Mouse (Mus musculus) spleen, postnatal 4 days (tissue): ENCODE data around the gene Nisch.

ENCODE experiments used
- DNase-seq, 2 experiments: peaks; one replicate each; pipeline ENCODE4 v3.0.0; 2022; ENCODE audit warnings: low spot score in 2 of 2

Nisch gene

DNA sequence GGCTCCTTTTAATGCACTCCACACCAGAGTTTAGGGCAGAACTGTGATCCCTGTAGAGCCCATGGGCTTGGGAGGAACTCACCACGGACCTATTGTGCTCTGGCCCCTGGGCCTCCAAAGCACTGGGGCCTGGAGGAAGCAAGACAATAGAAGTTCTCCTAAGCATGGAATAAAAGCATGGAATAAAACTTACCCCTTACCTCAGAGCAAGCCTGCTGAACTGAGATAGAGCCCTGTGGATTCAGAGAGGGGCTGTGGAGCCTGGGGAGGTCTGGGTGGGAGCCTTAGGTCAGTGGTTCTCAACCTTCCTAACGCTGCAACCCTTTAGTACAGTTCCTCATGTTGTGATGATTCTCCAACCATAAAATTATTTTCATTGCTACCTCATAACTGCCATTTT is at the start of gene Nisch:
TSS of gene Nisch (minus strand) at position 101 of the 400 bp plus-strand sequence.
- DNase-seq, result no peak

DNA sequence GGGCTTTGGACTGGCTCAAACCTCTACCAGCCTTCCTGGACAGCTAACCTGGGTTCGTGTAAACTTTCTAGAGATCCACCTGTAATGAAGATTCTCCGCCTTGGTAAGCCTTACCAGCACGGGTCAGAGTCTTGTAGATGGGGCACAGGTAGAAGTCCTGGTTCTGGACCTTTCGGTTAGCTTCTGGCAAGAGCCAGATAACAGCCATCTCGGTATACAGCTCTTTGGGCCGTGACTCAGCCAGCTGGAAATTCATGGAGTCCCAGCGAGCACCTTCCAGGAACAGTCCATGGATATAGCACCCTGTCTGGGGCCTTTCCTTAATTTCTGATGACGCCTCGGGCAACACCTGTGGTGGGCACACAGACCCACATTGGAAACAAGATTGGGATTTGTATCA is 44.2 kb upstream of the Nisch start:
- no peak for DNase-seq

DNA sequence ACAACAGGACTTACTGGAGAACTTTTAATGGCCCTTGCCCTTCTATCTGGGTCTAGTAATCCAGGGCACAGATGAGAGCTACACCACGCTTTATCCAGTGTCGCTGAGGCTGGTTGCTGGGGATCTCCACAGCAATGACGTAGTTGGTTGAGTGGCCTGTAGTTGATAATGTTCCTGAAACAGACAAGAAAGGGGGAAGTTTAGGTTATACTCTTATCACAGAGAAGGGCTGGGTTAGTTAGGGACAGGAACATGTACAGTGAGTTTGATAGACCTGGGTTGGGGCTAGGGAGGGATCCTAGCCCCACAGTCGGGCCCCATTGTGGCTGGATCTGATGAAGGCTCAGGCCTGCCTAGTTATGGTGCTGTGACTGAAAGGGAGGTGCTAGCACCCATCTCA is 43.6 kb upstream of the Nisch start:
- no peak for DNase-seq

DNA sequence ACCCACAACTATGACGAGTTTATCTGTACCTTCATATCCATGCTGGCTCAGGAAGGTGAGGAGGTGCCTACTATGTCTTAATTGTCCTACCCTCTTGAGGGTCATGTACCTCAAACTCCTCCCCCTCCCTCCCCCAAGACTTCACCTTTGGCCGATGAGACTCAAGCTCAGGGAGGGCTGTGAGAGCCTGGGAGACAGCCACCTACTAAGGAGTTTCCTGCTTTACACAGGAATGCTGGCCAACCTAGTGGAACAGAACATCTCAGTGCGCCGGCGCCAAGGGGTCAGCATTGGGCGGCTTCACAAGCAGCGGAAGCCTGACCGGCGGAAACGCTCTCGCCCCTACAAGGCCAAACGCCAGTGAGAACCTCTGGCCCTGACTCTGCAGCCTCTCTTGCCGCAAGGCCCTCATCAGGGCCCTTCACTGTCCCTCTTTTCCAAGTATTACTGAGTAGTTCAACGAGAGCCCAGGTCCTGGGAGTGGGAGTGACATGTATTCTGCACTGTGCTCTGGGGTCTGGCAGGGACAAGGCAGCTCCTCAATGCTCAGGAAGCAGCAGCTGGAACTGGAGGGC is 41.8 kb upstream of the Nisch start:
- no peak for DNase-seq

DNA sequence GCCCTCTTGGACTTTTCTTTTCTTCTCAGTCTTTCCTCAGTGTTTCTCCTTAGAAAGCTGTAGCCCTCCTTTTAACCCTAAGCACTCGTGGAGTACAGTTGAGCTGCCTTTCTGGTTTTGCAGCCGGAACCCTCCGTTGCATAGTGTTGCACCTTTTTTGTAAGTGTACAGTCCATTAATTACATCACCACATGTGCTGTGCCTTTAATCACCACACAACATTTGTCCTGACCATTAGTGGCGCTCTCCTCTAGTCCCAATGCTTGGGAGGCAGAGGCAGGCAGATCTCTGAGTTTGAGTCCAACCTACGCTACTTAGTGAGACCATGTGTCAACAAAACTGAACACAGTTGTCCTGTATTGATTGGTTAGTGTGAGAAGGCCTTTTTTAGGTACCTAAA is 35.3 kb upstream of the Nisch start:
- DNase-seq, result no peak

DNA sequence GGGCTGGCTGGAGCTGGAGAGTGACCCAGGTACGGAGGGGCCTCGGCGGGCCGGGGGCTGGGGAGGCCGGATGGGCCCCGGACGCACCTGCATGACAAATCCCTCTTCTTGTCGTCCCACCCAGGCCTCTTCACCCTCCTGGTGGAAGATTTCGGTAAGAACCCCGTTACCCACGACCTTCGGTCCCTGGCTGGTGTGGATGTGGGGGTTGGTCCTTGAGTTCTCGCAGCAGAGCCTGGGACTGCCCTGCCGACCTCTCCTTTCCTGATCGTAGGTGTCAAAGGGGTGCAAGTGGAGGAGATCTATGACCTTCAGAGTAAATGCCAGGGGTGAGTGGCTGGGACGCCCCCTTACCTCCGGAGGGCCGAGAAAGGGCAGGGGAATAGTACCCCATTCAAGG is 34.9 kb upstream of the Nisch start:
- DNase-seq, result no peak

DNA sequence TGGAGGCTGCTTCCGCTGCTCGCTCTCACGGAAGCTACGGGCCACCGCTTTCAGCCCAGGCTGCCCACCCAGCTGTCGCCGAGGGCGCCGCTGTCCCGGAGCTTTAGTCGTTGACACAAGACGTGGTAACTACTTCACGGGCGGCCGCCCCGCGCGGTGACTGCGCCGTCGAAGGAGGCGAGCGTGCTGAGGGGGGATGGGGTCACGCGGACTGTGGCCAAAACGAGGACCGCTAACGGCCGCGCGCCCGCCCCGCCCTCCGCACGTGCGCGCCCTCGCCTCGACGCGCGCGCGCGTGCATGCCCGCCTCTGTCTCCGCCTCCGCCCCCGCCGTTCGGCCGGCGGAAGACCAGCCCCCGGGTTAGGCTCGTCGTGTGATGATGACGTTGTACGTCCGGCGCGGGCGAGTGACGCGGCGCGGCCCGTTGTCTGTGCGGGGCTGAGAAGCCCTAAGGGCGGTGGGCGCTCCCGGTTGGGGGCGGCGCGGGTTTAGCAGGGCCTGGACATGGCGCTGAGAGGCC is 34.4 kb upstream of the Nisch start, which contains the start of the genes Phf7 and Bap1:
TSS of gene Phf7 (minus strand) at position 234 of the 521 bp plus-strand sequence.
TSS of gene Bap1 (plus strand) at position 367 of the 521 bp plus-strand sequence.
- peak; percentile 95 to 98 for DNase-seq

DNA sequence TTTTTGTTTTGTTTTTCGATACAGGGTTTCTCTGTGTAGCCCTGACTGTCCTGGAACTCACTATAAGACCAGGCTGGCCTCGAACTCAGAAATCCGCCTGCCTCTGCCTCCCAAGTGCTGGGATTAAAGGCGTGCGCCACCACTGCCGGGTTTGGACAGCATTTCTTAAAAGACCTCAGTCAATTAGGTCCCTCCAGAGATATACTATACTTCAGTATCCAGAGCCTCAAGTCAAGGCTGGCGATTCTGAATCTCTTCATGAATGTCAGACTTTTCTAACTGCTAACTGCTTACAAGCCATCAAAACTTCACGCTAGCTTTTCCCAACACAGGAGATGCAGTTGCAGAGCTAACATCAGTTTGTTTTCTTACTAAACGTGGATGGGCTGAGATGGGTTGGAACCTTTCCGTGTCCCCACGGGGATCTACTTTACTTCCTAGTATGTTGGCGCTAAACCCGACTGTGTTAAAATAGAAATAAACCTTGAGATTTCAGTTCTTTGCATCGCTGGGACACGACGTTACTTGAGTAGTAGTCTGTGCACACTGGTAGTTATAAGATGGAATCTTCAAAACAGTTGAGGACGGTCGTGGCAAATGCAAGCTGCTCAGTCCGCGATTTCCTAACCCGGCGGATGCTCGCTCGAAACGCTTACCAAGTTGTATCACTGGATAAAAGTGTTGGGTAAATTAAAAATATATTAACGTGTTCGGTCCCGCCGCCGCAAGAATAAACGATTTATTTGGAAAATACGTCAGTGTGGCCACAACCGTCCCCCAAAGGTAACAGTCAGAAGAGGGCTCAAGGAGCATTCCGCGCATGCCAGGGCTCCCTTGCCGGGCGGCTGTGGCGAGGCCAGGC is 33.7 kb upstream of the Nisch start:
- DNase-seq, result peak in 1 of 2 experiments; percentile 31

DNA sequence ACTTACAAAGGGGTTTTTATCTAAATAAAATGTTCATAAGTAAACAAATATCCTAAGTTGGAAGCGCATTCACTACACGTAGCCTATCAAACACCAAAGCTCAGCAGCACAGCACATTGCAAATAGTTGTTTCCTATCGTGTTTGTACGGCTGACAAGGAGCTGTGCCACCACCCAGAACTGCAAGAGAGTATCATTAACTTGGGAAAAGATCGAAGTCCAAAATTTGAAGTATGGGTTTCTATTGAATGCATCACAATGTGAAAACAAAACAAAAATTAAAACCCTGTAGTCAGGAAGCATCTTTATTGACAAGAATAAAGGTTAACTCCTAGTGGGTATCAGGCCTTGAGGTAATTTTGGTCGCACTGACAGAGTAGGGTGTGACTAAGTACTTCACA is 31.6 kb upstream of the Nisch start:
- no peak for DNase-seq

DNA sequence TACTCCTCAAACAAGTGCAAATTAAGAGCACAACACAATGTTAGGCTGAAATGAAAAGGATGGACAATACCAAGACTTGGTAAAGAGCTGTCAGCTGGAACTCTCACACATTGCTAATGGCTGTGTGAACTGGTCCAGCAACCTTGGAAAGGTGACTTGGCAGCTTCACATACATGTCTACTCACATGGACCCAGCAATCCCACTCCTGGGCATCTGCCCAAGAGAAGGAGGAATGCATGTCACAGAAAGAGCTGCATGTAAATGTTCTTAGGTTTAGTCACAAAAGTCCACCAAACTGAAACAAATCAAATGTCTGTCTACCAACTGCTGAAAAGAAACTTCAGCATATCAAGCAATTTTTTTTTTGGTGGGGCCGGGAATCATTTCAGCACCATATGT is 29.2 kb upstream of the Nisch start:
- DNase-seq, result no peak

DNA sequence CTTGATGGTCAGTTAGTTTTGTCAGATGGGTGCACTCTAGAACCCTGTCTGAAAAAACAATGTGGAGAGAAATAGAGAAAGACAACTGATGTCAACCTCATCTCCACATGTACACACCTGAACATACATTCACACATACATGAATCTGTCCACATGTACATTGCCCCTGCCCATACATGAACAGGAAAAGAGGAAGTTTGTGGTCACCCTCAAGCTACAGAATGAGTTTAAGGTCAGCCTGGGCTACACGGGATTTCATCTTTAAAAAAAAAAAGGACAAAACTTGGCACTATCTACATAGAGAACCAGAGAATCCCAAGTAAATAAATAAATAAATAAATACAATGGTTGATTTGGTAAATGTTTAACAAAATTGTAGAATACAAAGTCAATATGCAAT is 28.0 kb upstream of the Nisch start:
- DNase-seq, result no peak

DNA sequence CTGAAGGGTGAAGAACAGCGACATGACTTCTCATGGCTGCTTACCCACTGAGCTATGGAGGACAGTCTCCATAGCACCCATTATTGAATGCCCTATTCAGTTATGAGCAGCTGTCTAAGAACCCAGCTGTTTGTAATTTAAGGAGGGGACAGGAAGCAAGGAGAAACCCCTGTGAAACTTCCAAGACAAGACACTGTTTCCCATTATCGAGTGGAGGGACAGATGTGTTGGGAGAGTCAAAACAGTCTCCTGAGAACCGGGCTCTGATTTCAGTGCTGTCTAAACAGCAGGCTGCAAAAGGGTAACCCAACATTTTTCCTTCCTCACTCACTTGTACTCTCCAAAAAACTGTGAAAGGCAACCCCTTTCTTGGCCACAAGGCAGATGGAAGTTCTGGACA is 23.8 kb upstream of the Nisch start:
- no peak for DNase-seq

DNA sequence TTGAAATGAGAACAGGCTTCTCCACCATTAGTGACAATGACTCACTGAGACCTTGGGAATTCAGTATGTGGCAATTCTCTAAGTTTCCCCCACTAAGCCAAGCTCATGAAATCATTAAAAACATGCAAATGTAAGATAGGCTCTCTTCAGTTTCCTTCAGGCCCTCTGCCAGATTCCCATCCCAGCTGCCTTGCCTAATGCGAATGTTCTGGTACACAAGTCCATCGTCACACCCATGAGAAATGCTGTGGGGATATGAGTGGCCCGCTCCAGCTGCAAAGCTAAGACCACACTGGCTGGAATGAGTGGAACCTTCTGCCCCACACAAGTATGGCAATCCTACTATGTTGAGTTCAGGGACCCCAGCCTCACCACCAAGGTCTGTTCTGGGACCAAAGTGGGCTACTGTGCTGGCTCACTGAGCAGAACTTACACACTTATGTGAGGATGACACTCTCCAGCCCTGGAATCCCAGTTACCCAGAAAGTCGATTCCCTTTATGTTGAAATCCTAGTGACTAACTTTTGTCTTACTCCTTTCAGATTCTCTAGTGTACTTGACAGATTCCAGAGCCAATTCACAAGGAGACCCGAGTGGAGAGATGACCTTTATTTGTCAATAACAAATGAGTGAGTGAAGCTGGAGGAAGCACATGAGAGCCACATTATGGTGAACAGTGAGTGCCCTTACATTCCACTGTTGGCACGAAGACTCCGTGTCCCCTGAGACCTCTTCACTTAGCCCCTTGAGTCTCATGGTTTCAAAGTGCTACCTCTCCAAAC is 20.5 kb upstream of the Nisch start:
- no peak for DNase-seq

DNA sequence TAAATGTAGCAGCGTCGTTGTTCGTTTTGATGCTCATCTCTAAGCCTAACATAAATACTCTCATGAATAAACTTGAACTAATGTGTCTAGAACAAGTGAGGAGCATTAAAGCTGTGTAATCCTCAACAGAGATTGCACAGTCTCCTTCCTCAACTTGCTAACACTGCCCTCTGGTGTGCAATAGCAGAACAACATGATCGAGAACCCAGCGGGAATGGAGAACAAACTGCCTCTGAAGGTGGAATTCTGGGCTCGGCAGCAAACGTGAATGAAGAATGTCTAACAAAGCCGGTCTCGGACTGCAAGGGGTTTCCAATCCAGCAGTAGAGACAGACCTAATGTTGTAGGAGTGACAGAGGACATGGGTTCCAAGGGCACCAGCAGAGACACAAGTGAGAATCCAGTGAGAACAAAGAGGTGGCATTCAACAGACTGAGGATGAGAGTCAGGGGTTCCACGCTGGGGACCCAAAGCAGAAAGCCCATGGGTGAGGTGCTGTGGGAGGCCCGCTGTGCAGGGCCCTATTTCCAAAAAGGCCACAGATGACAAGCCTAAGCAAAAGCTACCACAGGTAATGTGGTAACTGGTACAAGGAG is 17.3 kb upstream of the Nisch start:
- DNase-seq, result peak; percentile 73 to 87

DNA sequence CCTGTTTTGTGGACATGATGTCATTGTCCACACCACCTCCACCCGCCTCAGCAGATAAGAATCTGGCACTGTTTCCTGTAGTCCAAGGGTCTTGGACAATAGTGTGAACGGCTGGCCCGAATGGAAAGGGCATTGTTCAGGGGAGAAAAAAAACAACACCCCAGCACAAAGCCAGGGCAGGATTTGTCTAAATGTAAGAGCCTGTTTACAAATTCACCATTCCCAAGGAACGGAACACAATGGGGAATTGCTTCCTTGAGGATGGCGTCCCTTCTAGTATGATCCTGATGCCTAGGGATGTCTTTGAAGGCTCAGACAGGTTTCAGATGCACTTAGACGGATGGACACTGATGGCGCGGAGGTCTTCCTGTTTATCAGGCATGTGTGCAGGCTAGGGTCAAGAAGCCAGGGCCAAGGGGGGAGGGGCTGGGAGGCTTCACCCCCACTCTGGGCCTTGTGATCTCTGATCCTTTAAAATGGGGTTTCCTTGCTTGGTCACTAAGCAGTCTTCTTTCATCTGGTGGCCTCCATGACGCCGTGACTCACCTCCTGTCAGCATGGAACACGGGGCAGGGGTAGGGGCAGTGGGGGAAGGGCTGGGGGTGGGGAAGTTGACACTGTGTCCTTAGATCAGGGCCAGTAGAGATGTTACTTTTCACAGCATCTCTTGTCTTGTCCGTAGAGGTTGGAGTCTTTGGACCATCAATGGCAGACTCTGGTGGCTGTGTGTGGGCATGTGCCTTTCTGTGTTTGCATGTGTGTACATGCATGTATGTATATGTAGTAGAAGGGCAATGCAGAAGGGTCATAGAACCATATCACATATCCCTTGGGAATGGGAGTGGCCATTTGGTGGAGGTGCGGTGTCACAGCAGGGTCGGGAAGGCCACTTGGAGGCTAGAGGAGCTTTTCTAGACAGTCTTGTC is 16.6 kb upstream of the Nisch start:
- DNase-seq, result no peak

DNA sequence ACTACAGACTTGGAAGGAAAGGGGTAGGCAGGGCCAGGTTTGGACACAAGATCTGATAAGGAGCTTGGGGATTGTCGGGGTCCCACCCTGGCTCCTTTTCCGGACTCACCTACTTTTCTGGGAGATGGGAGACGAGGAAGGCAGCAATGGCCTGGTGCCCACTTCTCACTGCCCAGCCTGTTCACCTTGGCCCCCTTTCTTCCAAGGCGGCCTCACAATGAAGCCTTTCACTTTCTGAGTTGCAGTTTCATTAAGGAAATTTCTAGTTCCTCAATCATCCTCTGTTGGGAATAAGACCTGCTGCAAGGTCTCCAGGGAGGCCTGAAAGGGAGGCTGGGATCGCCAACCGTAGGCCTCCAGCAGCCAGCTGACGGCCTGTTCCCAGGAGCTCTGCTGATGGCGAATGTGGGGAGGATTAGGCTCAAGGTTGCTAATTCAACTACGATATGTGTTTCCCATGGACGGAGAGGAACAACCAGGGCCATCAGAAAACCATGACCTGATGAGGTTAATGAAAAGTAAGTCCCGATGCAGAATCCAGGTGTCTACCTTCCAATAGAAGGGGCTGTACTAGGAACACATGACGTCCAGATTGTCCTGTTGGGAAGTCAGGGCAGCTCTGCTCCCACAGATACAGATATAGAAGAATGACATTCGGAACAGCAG is 15.8 kb upstream of the Nisch start:
- no peak for DNase-seq

DNA sequence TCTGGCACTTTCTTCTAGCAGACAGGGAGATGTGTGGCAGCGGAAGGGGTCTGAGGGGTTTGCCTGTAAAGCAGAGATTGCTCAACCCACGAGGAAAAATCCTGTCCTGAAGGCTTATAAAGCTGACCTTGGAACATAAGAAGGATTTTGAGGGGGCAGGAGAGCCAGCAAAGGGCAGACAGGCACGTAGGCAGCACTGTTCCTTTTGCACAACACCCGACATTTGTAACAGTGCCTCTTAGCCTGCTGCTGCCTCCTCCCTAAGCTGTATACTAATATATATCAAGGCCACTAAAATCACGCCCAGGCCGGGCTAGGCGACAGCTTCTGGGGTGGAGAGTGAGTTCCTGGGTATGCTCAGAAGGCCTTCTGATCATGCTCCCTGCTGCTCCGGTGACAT is 13.7 kb upstream of the Nisch start:
- DNase-seq, result no peak

DNA sequence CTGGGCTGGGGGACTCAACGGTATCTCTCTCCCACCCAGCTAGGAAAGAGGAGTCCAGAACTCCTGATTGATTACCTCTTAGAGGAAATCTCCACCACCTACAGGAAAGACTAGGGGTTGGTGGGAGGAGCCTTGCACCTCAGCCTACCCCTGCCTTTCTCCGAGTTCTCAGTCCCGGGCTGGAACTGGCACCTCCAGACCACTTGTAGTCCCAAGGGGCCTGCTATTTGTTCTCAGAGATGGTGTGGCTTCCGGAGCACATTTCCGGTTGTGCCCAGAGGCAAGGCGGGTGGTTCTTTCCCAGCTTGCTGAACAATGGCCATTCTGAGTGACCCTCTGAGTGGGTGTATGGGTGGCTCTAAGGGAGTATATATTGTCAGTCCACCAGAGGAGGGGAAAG is 11.5 kb upstream of the Nisch start:
- DNase-seq, result no peak

DNA sequence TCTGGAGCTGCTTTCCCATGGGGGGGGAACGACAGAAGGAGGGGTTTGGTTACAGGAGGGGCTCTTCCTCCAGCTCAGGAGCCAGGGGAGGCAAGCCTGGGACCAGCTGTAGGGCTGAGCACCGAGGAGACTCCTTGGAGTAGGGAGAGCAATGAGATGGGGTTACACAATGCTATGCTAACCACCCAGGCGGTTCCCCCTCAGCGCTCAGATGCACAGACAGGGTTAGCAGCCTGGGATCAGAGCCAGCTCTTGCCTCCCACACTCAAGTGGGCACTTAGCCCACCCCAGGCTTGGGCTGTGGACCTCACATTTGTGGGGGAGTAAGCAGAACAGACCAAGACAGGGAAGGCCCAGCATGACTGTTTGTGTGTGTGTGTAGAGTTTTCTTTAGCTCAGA is 10.2 kb upstream of the Nisch start:
- DNase-seq, result no peak

DNA sequence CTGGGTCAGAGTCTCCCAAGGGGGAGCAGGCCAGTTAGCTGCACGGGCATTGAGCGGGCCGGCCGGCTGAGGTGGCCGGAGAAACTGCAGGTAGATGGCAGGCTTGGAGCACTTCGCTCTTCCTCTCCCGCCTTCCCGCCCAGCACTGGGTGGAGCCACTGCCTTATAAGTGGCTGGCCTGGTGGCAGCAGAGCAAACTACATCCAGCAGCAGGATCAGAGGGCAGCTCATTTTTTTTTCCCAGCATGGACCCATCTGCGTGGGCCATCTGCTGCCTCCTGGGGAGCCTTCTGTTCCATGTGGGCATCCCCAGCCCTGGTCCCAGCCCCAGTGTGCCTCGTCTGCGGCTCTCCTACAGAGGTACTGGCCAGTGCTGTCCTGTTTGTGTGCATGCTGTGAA is 920 bp upstream of the Nisch start, which contains the start of gene Sema3g:
TSS of gene Sema3g (plus strand) at position 195 of the 400 bp plus-strand sequence.
- DNase-seq, result peak; percentile 62 to 80
